Mouse (Mus musculus) cortical plate, adult 2 months (tissue): Measurements from ENCODE around the gene Styxl1.

ENCODE experiments used
- CTCF ChIP-seq: fragments of 200-500 bp; IDR thresholded peaks from 2 replicates; pipeline ENCODE4 v1.5.1; 2011; ENCODE audit warnings: mild to moderate bottlenecking, control low read depth, low read length; ENCODE audit not compliant: insufficient read depth; ENCODE audit errors: extremely low read depth
- POLR2A ChIP-seq: fragments of 200-500 bp; IDR thresholded peaks from 2 replicates; pipeline ENCODE4 v1.6.1; 2011; ENCODE audit warnings: mild to moderate bottlenecking, low read length, control low read depth; ENCODE audit not compliant: insufficient read depth; ENCODE audit errors: extremely low read depth

- no peak for TF ChIP-seq CTCF
- no peak for TF ChIP-seq POLR2A
These were observed 65.4 kb downstream of the Styxl1 start for GRCm38 (mm10) chr5:135712803-135713202.
